Mouse (Mus musculus) liver, adult 2 months (tissue): ENCODE measurements at regions not wholly inside any gene's neighbourhood (a gene's known extent, or its start where the extent isn't known, plus 50 kb on each side); places are given as distances from the start of the nearest gene placed in this dataset.

Source experiments
- CTCF ChIP-seq: fragments of 200-500 bp; IDR thresholded peaks from 2 replicates; pipeline ENCODE4 v1.5.1; 2011; ENCODE audit warnings: low read depth, low read length, control low read depth
- POLR2A ChIP-seq: fragments of 200-500 bp; IDR thresholded peaks from 2 replicates; pipeline ENCODE4 v1.6.1; 2011; ENCODE audit warnings: low read length, control low read depth; ENCODE audit not compliant: insufficient read depth; ENCODE audit errors: extremely low read depth

- no peak for TF ChIP-seq CTCF
- no peak for TF ChIP-seq POLR2A
These were observed 121.1 kb upstream of the 2610301B20Rik start for GRCm38 (mm10) chr4:10753176-10753575.
